In genomic region chr5:115544655-115545185, GRCm38 (mm10) we compare ENCODE assay signal across 11 mouse cellular contexts. TPM values are rescaled to one million over a fixed set of nuclear protein-coding genes. Genes with fewer than 3 reads are reported as not detected.
DNase-seq lines count a peak whose midpoint lies in the region; ATAC-seq and TF ChIP-seq lines count a peak whose summit lies in the region.
"Had no signal": no experiment of that assay in that cellular context is flagged by ENCODE, and none has a peak within 500 bp of the region (broad histone marks: within the 10 kb centered on the region; RNA-seq: fewer than 3 reads in every experiment).

No protein-coding gene starts in this region.

- H3K27ac ChIP-seq in cerebellum, adult 2 months (ENCODE audit: insufficient read depth, low read length): peak overlapping the region; percentile 54
- H3K27ac ChIP-seq in hindbrain, embryonic 13.5 days: peak overlapping the region; percentile 73; the same call in 1 of the 2 replicates
- no peak overlapping the region for H3K27ac ChIP-seq in hindbrain, postnatal 0 days
- peak overlapping the region; percentile 92 for H3K27ac ChIP-seq in lung, postnatal 0 days (ENCODE audit: low read length)
- H3K27ac ChIP-seq in limb, embryonic 13.5 days: peak overlapping the region; percentile 48; the same call in 1 of the 2 replicates
- H3K27ac ChIP-seq: liver, embryonic 14.5 days had no signal

- peak; percentile 45 to 55 for DNase-seq in cerebellum, adult 2 months
- DNase-seq in cerebellum, postnatal 4 days (ENCODE audit: low spot score in 2 of 2): no peak
- DNase-seq in hindbrain, postnatal 0 days (ENCODE audit: low spot score): no peak
- no peak for DNase-seq in lung, postnatal 0 days (ENCODE audit: low spot score)
- no peak for DNase-seq in lung, postnatal 25 days (ENCODE audit: low spot score)
- DNase-seq in adipocyte (ENCODE audit: low spot score): no peak
- DNase-seq: adrenal gland, postnatal 14 days; heart, adult 18-20 months had no signal

- H3K4me1 ChIP-seq in cerebellum, adult 2 months (ENCODE audit: control insufficient read depth, insufficient read depth, low read length): peaks cover 80% of the 10 kb centered on the region
- peaks cover 54% of the 10 kb centered on the region for H3K4me1 ChIP-seq in hindbrain, embryonic 13.5 days (replicated peaks)
- H3K4me1 ChIP-seq in hindbrain, postnatal 0 days (ENCODE audit: insufficient read depth, low read length): peaks cover 12% of the 10 kb centered on the region
- H3K4me1 ChIP-seq in lung, postnatal 0 days (ENCODE audit: insufficient read depth, low read depth, low read length): peaks cover 14% of the 10 kb centered on the region
- H3K4me1 ChIP-seq in limb, embryonic 13.5 days: peaks cover 38% of the 10 kb centered on the region

- no peak for TF ChIP-seq EP300 in lung, postnatal 0 days (IDR thresholded peaks at IDR 0.05)

- TF ChIP-seq POLR2A in cerebellum, adult 2 months (IDR thresholded peaks at IDR 0.05; ENCODE audit: borderline replicate concordance, insufficient read depth, low read length): no peak

- H3K4me3 ChIP-seq in cerebellum, adult 2 months (replicated peaks; ENCODE audit: insufficient read depth, low read depth, low read length): peak overlapping the region; percentile 40
- H3K4me3 ChIP-seq in hindbrain, embryonic 13.5 days: no peak overlapping the region
- no peak overlapping the region for H3K4me3 ChIP-seq in hindbrain, postnatal 0 days (ENCODE audit: low read length)
- H3K4me3 ChIP-seq in lung, postnatal 0 days (ENCODE audit: low read depth, low read length): peak overlapping the region; percentile 32
- H3K4me3 ChIP-seq in limb, embryonic 13.5 days: no peak overlapping the region

- peaks cover 40% of the 10 kb centered on the region for H3K36me3 ChIP-seq in hindbrain, embryonic 13.5 days
- peaks cover 18% of the 10 kb centered on the region; the same call in 1 of the 2 replicates for H3K36me3 ChIP-seq in hindbrain, postnatal 0 days (ENCODE audit: insufficient read depth, low read length)
- H3K36me3 ChIP-seq in lung, postnatal 0 days (ENCODE audit: insufficient read depth, low read length): peaks cover 28% of the 10 kb centered on the region; the same call in 1 of the 2 replicates
- H3K36me3 ChIP-seq in limb, embryonic 13.5 days: peaks cover 55% of the 10 kb centered on the region

- ATAC-seq in hindbrain, embryonic 13.5 days (ENCODE audit: low FRiP score): peak; percentile 22; the same call in 1 of the 2 replicates
- no peak for ATAC-seq in hindbrain, postnatal 0 days
- ATAC-seq in lung, postnatal 0 days: no peak
- no peak for ATAC-seq in limb, embryonic 13.5 days (ENCODE audit: low FRiP score, low read depth)

- H3K9me3 ChIP-seq in hindbrain, embryonic 13.5 days: no peaks in the 10 kb centered on the region
- H3K9me3 ChIP-seq in hindbrain, postnatal 0 days (ENCODE audit: low read length): no peaks in the 10 kb centered on the region
- H3K9me3 ChIP-seq in lung, postnatal 0 days (ENCODE audit: low read length): no peaks in the 10 kb centered on the region
- H3K9me3 ChIP-seq in limb, embryonic 13.5 days: no peaks in the 10 kb centered on the region

- no peaks in the 10 kb centered on the region for H3K27me3 ChIP-seq in cerebellum, adult 2 months (ENCODE audit: control insufficient read depth, insufficient read depth, low read length)
- H3K27me3 ChIP-seq in hindbrain, embryonic 13.5 days: no peaks in the 10 kb centered on the region
- no peaks in the 10 kb centered on the region for H3K27me3 ChIP-seq in hindbrain, postnatal 0 days (ENCODE audit: insufficient read depth, low read length)
- no peaks in the 10 kb centered on the region for H3K27me3 ChIP-seq in lung, postnatal 0 days (replicated peaks; ENCODE audit: insufficient read depth, low read length)
- no peaks in the 10 kb centered on the region for H3K27me3 ChIP-seq in limb, embryonic 13.5 days

- no peak overlapping the region for H3K4me2 ChIP-seq in hindbrain, embryonic 13.5 days
- no peak overlapping the region for H3K4me2 ChIP-seq in hindbrain, postnatal 0 days (ENCODE audit: low read depth, low read length)
- H3K4me2 ChIP-seq in lung, postnatal 0 days (replicated peaks; ENCODE audit: low read depth, low read length): peak overlapping the region; percentile 52
- no peak overlapping the region for H3K4me2 ChIP-seq in limb, embryonic 13.5 days (replicated peaks)

- H3K9ac ChIP-seq in hindbrain, embryonic 13.5 days: no peak overlapping the region
- H3K9ac ChIP-seq in hindbrain, postnatal 0 days (replicated peaks; ENCODE audit: low read length): no peak overlapping the region
- peak overlapping the region; percentile 32 for H3K9ac ChIP-seq in lung, postnatal 0 days (replicated peaks; ENCODE audit: low read depth)
- H3K9ac ChIP-seq in limb, embryonic 13.5 days: peak overlapping the region; percentile 58
- H3K9ac ChIP-seq: liver, embryonic 14.5 days had no signal

- TF ChIP-seq CTCF in cerebellum, adult 2 months (IDR thresholded peaks at IDR 0.05; ENCODE audit: borderline replicate concordance, insufficient read depth, low read depth, low read length): no peak
- no peak for TF ChIP-seq CTCF in hindbrain, postnatal 0 days (IDR thresholded peaks at IDR 0.05; ENCODE audit: low read depth)
- no peak for TF ChIP-seq CTCF in lung, postnatal 0 days (IDR thresholded peaks at IDR 0.05)

- 21% methylated on average over 18 of the region's 18 CpGs for WGBS in cerebellum, adult 2 months
- 48% methylated on average over 18 of the region's 18 CpGs for WGBS in hindbrain, embryonic 13.5 days
- 47% methylated on average over 18 of the region's 18 CpGs for WGBS in hindbrain, postnatal 0 days
- WGBS in lung, postnatal 0 days: 47% methylated on average over 16 of the region's 18 CpGs
- WGBS in limb, embryonic 13.5 days: 51% methylated on average over 18 of the region's 18 CpGs

RNA-seq across cellular contexts. Expression of gene Rplp0, which starts 14.5 kb away (rescaled TPM):
- 478 and 485 TPM in 2 replicates for polyA plus RNA-seq in cerebellum, adult 2 months (2012; rRNA removed)
- polyA plus RNA-seq in hindbrain, embryonic 13.5 days (2015; fragmentation: Nextera tagmentation; extraction: Ambion mirVana): 895 and 907 TPM in 2 replicates
- total RNA-seq in hindbrain, postnatal 0 days (2014; rRNA removed): 1,557 and 1,861 TPM in 2 replicates
- 786 and 796 TPM in 2 replicates for polyA plus RNA-seq in hindbrain, postnatal 0 days (2015; fragmentation: Nextera tagmentation; extraction: Ambion mirVana)
- 937 and 987 TPM in 2 replicates for polyA plus RNA-seq in lung, postnatal 0 days (2015; fragmentation: Nextera tagmentation; extraction: Ambion mirVana)
- 1,446 and 1,459 TPM in 2 replicates for polyA plus RNA-seq in limb, embryonic 13.5 days (2015; fragmentation: Nextera tagmentation; extraction: Ambion mirVana)

RNA-seq across cellular contexts. Expression of gene Gcn1l1, which starts 20.3 kb away (rescaled TPM):
- polyA plus RNA-seq in cerebellum, adult 2 months (2012; rRNA removed): 39.3 and 40.9 TPM in 2 replicates
- 42.2 and 42.4 TPM in 2 replicates for polyA plus RNA-seq in hindbrain, embryonic 13.5 days (2015; fragmentation: Nextera tagmentation; extraction: Ambion mirVana)
- total RNA-seq in hindbrain, postnatal 0 days (2014; rRNA removed): 73.4 and 81.7 TPM in 2 replicates
- 22.8 and 24.3 TPM in 2 replicates for polyA plus RNA-seq in hindbrain, postnatal 0 days (2015; fragmentation: Nextera tagmentation; extraction: Ambion mirVana)
- 13.1 and 14.5 TPM in 2 replicates for polyA plus RNA-seq in lung, postnatal 0 days (2015; fragmentation: Nextera tagmentation; extraction: Ambion mirVana)
- 46.1 and 48.2 TPM in 2 replicates for polyA plus RNA-seq in limb, embryonic 13.5 days (2015; fragmentation: Nextera tagmentation; extraction: Ambion mirVana)

RNA-seq across cellular contexts. Expression of gene Pxn, which starts 38.2 kb away (rescaled TPM):
- 194 and 240 TPM in 2 replicates for polyA plus RNA-seq in cerebellum, adult 2 months (2012; rRNA removed)
- 19.9 and 23.4 TPM in 2 replicates for polyA plus RNA-seq in hindbrain, embryonic 13.5 days (2015; fragmentation: Nextera tagmentation; extraction: Ambion mirVana)
- 40.6 and 41.0 TPM in 2 replicates for total RNA-seq in hindbrain, postnatal 0 days (2014; rRNA removed)
- 16.8 and 18.0 TPM in 2 replicates for polyA plus RNA-seq in hindbrain, postnatal 0 days (2015; fragmentation: Nextera tagmentation; extraction: Ambion mirVana)
- polyA plus RNA-seq in lung, postnatal 0 days (2015; fragmentation: Nextera tagmentation; extraction: Ambion mirVana): 56.4 and 59.3 TPM in 2 replicates
- 46.9 and 54.0 TPM in 2 replicates for polyA plus RNA-seq in limb, embryonic 13.5 days (2015; fragmentation: Nextera tagmentation; extraction: Ambion mirVana)

Comparison
In these comparisons a context has a peak if more than half of its experiments do, and no peak if none do; other contexts are left out.
1. DNase-seq: peak in cerebellum, adult 2 months (2 of 2); none in cerebellum, postnatal 4 days (0 of 2), hindbrain, postnatal 0 days (single experiment), lung, postnatal 0 days (single experiment), lung, postnatal 25 days (single experiment) and adipocyte (single experiment).
2. H3K4me3 ChIP-seq: peak in cerebellum, adult 2 months (single experiment) and lung, postnatal 0 days (single experiment); none in hindbrain, embryonic 13.5 days (single experiment), hindbrain, postnatal 0 days (single experiment) and limb, embryonic 13.5 days (single experiment).
3. H3K9ac ChIP-seq: peak in lung, postnatal 0 days (single experiment) and limb, embryonic 13.5 days (single experiment); none in hindbrain, embryonic 13.5 days (single experiment) and hindbrain, postnatal 0 days (single experiment).